Mouse (Mus musculus): ENCODE measurements around the gene Plk5.

DNA sequence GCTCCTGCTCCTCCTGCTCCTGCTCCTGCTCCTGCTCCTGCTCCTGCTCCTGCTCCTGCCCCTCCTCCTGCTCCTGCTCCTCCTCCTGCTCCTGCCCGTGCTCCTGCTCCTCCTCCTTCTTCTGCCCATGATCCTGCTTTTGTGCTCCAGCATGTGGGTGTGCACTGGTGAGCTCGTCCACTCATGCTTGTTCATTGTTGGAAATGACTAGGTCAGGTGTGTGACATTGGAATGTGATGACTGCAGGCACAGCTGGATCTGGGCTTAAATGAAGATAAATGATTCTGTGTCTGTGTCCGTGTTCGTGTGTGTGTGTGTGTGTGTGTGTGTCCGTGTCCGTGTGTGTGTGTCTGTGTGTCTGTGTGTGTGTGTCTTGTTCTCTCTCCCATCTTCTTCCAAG is 12.1 kb downstream of the Plk5 start:
- TF ChIP-seq CTCF (IDR thresholded peaks at IDR 0.05; ENCODE audit: low read depth, low read length) (no peak), EP300 (IDR thresholded peaks at IDR 0.05; ENCODE audit: insufficient read depth, low read depth, low read length) (no peak), POLR2A (IDR thresholded peaks at IDR 0.05; ENCODE audit: insufficient read depth, low read length) (no peak)

Data from ES-Bruce4 (cell line).